Mouse (Mus musculus) ES-E14 (cell line): ENCODE measurements around the gene Gm28051. TPM values are rescaled to one million over a fixed set of nuclear protein-coding genes. Genes with fewer than 3 reads are reported as not detected.

Experiments used
- DNase-seq: peaks from one replicate; pipeline ENCODE4 v3.0.0-alpha.2; 2013; ENCODE audit warnings: low read depth, low spot score
- H3K27ac ChIP-seq: 2 replicates; pipeline ENCODE4 v1.5.1; 2012; ENCODE audit warnings: low read depth, mild to moderate bottlenecking, low read length, moderate library complexity, mixed read lengths; ENCODE audit not compliant: poor library complexity, insufficient read depth, severe bottlenecking
- H3K36me3 ChIP-seq: 2 replicates; pipeline ENCODE4 v1.6.1; 2012; ENCODE audit warnings: mild to moderate bottlenecking, low read length, moderate library complexity, mixed read lengths; ENCODE audit not compliant: control insufficient read depth, poor library complexity, insufficient read depth, severe bottlenecking
- H3K4me1 ChIP-seq, 2 experiments: fragments of 150-350 bp in 1 of 2; sonication (generic) in 1 of 2; 2 replicates each; pipeline ENCODE4 v1.6.1; 2012; ENCODE audit warnings: low read length in 2 of 2, mild to moderate bottlenecking in 1 of 2, mixed read lengths in 1 of 2; ENCODE audit not compliant: control insufficient read depth in 2 of 2, insufficient read depth in 2 of 2, poor library complexity in 1 of 2
- H3K4me3 ChIP-seq, 2 experiments: fragments of 150-350 bp in 1 of 2; sonication (generic) in 1 of 2; 2 replicates each; pipeline ENCODE4 v1.5.1; 2012; ENCODE audit warnings: low read length in 2 of 2, low read depth in 1 of 2, mild to moderate bottlenecking in 1 of 2, mixed read lengths in 1 of 2; ENCODE audit not compliant: insufficient read depth in 1 of 2, poor library complexity in 1 of 2, severe bottlenecking in 1 of 2
- H3K9ac ChIP-seq: 2 replicates; pipeline ENCODE4 v1.6.1; 2012; ENCODE audit warnings: low read depth, mild to moderate bottlenecking, low read length, mixed read lengths; ENCODE audit not compliant: poor library complexity, insufficient read depth, severe bottlenecking
- H3K9me3 ChIP-seq: fragments of 150-350 bp; sonication (generic); 2 replicates; pipeline ENCODE4 v1.6.1; 2012; ENCODE audit warnings: low read depth, mild to moderate bottlenecking, low read length; ENCODE audit not compliant: control insufficient read depth, insufficient read depth
- CHD2 ChIP-seq: IDR thresholded peaks from 2 replicates; pipeline ENCODE4 v1.6.1; 2014; ENCODE audit warnings: mild to moderate bottlenecking, low read depth, low read length, inconsistent platforms
- HCFC1 ChIP-seq: IDR thresholded peaks from 2 replicates; pipeline ENCODE4 v1.6.1; 2012; ENCODE audit warnings: low read length, inconsistent platforms, borderline replicate concordance; ENCODE audit not compliant: insufficient read depth
- MAFK ChIP-seq: IDR thresholded peaks from 2 replicates; pipeline ENCODE4 v1.6.1; 2014; ENCODE audit warnings: mild to moderate bottlenecking, low read depth, low read length, inconsistent platforms; ENCODE audit not compliant: insufficient read depth
- ZC3H11A ChIP-seq: IDR thresholded peaks from 2 replicates; pipeline ENCODE4 v1.6.1; 2012; ENCODE audit warnings: low read depth, mild to moderate bottlenecking, inconsistent platforms, low read length, borderline replicate concordance
- ZNF384 ChIP-seq: IDR thresholded peaks from 2 replicates; pipeline ENCODE4 v1.6.1; 2012; ENCODE audit warnings: low read depth, low read length, inconsistent platforms
- in situ Hi-C, 2 experiments: fragments of 600-800 bp; cut with MboI; formaldehyde crosslinking; loops; one replicate each; pipeline ENCODE4 v1.15.1; 2025; ENCODE audit warnings: low sequenced_read_pairs in 2 of 2, inconsistent platforms in 1 of 2; ENCODE audit not compliant: unreplicated experiment in 2 of 2
- total RNA-seq: library from RNA; depleted of rRNA; stranded (reverse); fragments of 300-350 nt; gene quantifications from 2 replicates; pipeline ENCODE4 v1.2.3, GENCODE M21; 2012

The Gm28051 gene
- total RNA-seq, 1 experiment: not detected

- no peak for DNase-seq
- H3K4me1 ChIP-seq: peaks cover 19 to 29% of the 10 kb centered on the region in 2 experiments
- no peak overlapping the region for H3K4me3 ChIP-seq
- H3K9ac ChIP-seq: no peak overlapping the region
- TF ChIP-seq ZC3H11A (no peak), ZNF384 (no peak), MAFK (no peak), CHD2 (no peak), HCFC1 (no peak)
- in situ Hi-C loops: no loop called here
- H3K36me3 ChIP-seq: no peaks in the 10 kb centered on the region
- H3K27ac ChIP-seq: peak overlapping the region; percentile 6; the same call in 1 of the 2 replicates
- no peaks in the 10 kb centered on the region for H3K9me3 ChIP-seq
Measured at GRCm38 (mm10) chr12:102714654-102715395, 42.7 kb downstream of the Gm28051 start.

GRCm38 (mm10) chr12:102714116-102714515 lies 43.4 kb downstream of the Gm28051 start:
- no peaks in the 10 kb centered on the region for H3K36me3 ChIP-seq
- TF ChIP-seq MAFK: no peak
- no peak for TF ChIP-seq ZC3H11A
- no peak for TF ChIP-seq ZNF384
- TF ChIP-seq CHD2: no peak
- no peak for TF ChIP-seq HCFC1
- peaks cover 19 to 26% of the 10 kb centered on the region in 2 experiments for H3K4me1 ChIP-seq
- no peak overlapping the region for H3K4me3 ChIP-seq
- in situ Hi-C loops: no loop called here
- H3K27ac ChIP-seq: no peak overlapping the region; the same call in 1 of the 2 replicates
- H3K9ac ChIP-seq: peak overlapping the region; percentile 19; the same call in 1 of the 2 replicates
- no peaks in the 10 kb centered on the region for H3K9me3 ChIP-seq
- DNase-seq: no peak

GRCm38 (mm10) chr12:102713153-102713865 lies 44.3 kb downstream of the Gm28051 start:
- Histone ChIP-seq H3K9ac (peak overlapping the region; percentile 19; the same call in 1 of the 2 replicates), H3K9me3 (no peaks in the 10 kb centered on the region), H3K4me1 (peaks cover 19 to 26% of the 10 kb centered on the region in 2 experiments), H3K4me3 (peak overlapping the region in 1 of 2 experiments; percentile 16; a peak in 1 of 4 replicates), H3K27ac (no peak overlapping the region; the same call in 1 of the 2 replicates), H3K36me3 (no peaks in the 10 kb centered on the region)
- in situ Hi-C loops: no loop called here
- TF ChIP-seq CHD2: no peak
- no peak for TF ChIP-seq ZC3H11A
- TF ChIP-seq ZNF384: no peak
- no peak for DNase-seq

- Histone ChIP-seq H3K9ac (no peak overlapping the region), H3K4me1 (peaks cover 15 to 38% of the 10 kb centered on the region in 2 experiments), H3K27ac (no peak overlapping the region), H3K9me3 (no peaks in the 10 kb centered on the region), H3K4me3 (no peak overlapping the region), H3K36me3 (no peaks in the 10 kb centered on the region)
- TF ChIP-seq CHD2 (no peak), ZC3H11A (no peak), ZNF384 (no peak)
- in situ Hi-C loops: no loop called here
- no peak for DNase-seq
Measured at GRCm38 (mm10) chr12:102710851-102711375, 46.7 kb downstream of the Gm28051 start.
